Mouse (Mus musculus) testis, adult 2 months (tissue): ENCODE measurements at regions not wholly inside any gene's neighbourhood (a gene's known extent, or its start where the extent isn't known, plus 50 kb on each side); places are given as distances from the start of the nearest gene placed in this dataset.

Experiments used
- CTCF ChIP-seq: fragments of 200-500 bp; IDR thresholded peaks from 2 replicates; pipeline ENCODE4 v1.5.1; 2012; ENCODE audit warnings: low read depth, mild to moderate bottlenecking, inconsistent platforms, low read length, moderate library complexity; ENCODE audit not compliant: control insufficient read depth, insufficient read depth, insufficient replicate concordance
- POLR2A ChIP-seq: fragments of 200-500 bp; IDR thresholded peaks from 2 replicates; pipeline ENCODE4 v1.6.1; 2012; ENCODE audit warnings: low read depth, mild to moderate bottlenecking, inconsistent platforms, low read length, moderate library complexity; ENCODE audit not compliant: control insufficient read depth

GRCm38 (mm10) chr3:103438791-103439354 lies 136.2 kb upstream of the Syt6 start:
- TF ChIP-seq POLR2A = no peak
- peak; percentile 44; the same call in 1 of the 2 replicates for TF ChIP-seq CTCF
